Mouse (Mus musculus) retina, embryonic 14.5 days (tissue): ENCODE measurements around the gene Gm17334.

Experiments
- DNase-seq: peaks from one replicate; pipeline ENCODE4 v3.0.0-alpha.2; 2015; ENCODE audit warnings: low spot score

Gene Gm17334

DNA sequence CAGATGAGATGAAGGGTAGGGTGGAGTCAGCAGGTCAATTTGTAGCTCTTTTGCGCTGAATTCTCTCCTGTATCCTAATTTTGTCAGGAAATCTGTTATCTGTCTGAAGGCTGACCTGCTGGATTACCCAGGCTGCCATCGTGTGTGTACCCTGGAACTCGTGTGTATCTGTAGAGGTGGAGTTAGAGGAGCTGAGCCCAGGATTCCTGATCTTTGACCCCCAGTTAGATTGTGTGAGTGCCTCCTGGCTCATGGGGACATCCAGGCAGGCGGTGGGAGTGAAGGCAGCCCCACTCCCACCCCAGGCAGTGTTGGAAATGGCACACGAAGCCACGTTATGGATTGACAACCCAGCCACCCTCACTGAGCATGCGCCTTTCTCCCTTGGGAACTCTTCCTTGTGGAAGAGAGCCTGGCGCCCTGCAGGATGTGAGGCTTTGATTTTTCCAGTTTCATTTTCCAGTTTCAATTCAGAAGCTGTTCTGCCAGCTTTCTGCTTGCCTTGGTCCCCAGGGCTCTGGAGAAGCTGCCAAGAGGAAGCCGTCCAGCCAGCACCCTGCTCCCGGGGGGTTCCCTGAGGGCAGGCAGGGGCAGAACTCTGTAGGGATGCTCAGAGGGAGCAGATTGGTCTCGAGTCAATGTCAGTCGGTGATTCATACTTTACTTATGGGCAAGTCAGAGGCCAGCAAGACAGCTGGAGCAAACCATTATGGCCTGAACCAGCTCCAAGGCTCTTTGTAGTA is 23.6 kb upstream of the Gm17334 start:
- DNase-seq, result no peak

DNA sequence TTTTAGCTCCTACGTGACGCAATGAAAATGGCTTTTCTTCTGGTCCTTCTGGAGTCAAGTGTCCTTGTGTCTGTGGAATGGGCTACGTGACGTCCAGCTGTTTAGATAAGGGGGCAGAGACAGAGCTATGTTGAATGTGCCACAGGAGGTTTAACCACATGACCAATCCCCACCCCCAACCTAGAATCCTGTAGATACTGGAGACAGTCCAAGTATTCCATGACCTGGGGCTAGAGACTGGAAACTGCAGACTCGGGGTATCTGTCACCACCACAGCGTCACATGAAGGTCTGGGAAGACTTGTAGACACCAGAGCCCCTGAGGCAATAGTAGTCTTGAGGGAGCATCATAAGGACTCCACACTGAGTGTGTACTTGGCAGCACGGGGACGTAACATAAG is 22.8 kb upstream of the Gm17334 start:
- no peak for DNase-seq

DNA sequence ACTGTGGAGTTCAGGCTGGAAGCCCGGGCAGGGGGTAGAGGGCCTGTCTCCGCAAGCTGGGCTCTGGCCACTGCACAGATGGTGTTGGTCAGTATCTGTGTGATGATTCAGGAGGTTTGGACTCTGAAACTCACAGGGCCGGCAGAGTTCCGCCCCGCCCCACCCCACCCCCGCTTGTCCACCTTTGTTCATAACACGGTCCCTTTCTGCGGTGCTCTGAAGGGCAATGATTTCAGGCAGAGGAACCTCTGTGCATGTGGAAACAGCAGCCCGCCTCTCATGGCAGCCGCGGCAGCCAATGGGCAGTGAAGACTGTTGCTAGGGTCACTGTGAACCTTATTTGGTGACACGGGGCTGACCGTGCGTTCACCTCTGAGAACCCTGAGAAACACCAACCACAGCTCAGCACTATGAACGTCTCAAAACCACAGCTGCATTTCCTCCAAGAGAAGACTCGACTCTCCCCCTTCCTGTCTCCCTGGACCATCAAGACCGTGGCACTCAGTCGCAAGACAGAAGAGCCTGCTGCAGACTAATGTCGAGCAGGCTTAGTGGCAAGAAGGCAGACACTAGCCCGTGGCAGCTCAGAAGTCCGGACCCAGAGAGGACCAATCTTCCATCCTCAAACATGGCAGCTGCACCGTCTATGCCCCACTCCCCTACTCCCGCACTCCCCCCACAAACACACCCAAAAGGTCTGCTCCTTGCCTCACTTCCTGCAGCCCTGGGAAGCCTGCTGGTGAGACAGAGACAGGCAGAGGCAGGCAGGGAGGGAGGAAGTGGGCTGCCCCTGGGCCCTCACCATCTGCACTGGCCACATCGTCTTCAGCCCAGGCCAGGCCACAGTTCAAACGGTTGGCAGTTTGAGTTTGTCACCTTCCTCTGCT is 21.9 kb upstream of the Gm17334 start:
- no peak for DNase-seq

DNA sequence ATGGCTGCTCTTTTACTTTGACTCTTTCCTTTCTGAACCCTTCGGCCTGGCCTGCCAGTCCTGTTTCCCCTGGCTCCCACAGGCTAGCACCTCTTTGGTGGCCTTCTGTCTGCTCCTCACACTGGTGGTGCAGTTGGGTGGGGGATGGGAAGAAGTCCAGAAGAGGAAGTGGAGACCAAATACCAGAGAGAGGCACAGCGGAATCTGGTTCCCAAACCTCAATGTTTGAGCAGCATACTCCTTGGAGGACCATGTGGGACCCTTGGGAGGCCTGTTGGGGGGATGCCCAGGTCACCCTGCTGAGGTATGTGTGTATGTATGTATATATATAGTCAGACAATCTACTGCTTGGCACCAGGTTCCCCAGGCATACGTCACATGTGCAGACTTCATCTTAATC is 21.0 kb upstream of the Gm17334 start:
- DNase-seq, result no peak

DNA sequence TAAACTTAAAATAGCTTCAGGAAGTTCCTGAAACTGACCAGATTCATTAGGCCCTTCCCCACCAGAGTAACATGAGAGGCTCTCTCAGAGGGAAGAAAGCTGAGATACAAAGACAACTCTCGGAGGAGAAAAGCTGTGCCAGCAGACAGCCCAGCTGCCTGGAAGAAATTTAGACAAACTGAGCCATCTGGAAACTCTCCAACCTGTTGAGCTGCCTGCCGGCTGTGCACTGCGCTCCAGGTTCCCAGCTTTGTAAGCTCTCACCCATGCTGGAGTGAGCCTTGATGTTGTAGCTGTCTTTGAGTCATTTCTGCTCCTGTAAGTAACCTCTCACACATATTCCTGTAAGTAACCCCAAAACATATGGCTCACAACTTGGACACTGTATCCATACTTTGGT is 20.0 kb upstream of the Gm17334 start:
- DNase-seq, result no peak

DNA sequence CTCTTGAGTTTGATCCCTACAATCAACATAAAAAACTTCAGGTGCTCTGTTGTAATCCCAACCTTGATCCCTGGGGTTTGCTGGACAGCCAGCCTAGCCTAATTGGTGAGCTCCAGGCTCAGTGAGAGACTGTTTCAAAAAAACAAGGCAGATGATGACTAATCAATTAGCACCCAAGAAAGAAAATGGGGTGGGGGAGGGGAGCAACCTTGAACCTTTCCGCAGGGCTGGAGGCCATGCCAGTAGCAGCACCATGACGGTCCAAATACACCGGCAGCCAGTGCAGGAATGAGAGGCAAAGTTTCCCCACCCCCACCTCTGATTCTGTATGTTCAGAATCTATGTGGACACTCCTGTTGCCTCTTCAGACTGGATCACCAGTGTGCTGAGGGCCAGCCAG is 16.3 kb upstream of the Gm17334 start:
- no peak for DNase-seq

DNA sequence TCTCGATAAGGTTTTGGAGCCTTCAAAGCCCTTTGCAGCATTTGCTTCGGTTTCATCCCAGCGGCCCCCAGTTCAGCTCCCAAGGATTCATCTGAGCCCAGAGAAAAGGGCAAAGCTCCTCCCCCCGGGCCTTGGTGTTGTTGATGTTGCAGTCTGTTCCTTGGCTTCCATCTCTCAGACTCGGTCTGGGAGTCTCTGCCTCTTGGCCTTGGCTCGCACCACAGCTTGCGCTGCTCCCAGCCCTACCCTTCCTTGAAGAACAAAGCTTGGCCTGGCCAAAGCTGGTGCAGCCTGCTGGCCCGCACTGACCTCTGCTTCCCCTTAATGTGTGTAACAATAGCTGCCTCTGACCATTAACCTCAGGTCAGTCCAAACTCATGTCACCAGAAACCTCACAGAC is 15.2 kb upstream of the Gm17334 start:
- no peak for DNase-seq

DNA sequence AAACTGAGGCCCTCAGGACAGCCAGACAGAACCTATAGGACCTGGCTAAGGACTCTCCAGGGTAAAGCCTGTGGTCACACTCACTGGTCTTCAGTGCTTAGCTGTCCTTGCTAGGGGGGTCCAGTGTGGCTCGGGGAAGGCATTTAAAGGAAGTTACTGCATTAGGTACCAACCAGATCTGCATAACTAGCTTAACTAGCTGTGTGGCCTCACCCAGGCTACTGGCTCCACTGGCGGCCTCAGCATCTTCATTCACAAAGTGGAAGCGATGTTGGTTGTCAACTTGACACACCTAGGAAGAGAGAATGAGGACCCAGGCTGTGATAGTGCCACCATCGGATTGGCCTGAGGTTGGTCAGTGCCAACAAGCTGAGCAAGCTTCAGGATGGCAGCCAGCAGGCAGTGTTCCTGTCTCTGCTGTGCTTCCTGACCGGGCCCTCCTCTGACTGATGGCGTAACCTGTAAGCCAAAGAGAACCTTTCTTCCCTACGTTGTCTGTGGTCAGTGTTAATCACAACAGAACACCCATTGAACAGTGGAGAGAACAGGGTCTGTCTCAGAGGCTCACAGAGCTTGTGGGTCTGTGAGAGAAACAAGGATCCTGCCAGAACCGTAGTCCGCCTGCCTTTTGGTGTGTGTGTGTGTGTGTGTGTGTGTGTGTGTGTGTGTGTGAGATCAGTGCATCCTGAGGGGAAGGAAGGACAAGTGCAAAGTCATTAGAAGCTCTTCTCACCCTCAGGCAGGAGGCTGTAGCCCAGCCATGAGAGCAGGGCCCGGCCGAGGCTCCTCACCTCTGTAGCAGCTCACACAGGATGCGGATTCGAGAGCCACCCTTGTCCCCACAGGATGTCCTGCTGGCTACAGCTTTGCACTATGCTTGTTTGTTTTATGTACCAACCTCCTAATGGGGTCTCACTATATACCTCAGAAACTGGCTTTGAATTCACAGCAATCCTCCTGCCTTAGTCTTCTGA is 13.4 kb upstream of the Gm17334 start:
- no peak for DNase-seq

DNA sequence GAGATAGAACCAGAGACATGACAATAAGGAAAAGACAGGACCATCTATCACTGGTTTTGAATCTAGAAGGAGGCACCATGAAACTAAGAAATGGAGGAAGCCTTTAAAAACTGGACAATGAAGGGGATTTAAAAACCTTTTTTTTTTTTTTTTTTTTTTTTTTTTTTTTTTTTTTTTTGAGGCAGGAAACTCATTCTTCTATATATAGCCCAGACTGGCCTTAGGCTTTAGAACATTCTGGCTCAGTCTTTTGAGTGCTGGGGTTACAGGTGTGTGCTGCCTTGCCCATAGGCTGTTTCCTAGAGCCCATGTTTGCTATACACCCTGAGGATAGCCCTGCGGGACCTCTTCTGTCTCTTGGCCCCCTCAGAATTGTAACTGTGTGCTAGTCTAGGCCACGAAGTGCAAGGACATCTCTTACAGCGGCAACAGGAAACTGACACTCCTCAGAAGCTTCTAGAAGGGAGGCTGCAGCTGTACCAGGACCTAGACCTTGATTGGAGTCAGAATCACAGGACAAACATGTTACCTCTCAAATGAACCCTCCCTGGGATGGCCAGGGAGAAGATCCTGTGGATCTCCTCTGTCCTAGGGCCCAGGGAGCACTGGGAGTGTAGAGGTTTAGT is 12.4 kb upstream of the Gm17334 start:
- DNase-seq, result no peak

DNA sequence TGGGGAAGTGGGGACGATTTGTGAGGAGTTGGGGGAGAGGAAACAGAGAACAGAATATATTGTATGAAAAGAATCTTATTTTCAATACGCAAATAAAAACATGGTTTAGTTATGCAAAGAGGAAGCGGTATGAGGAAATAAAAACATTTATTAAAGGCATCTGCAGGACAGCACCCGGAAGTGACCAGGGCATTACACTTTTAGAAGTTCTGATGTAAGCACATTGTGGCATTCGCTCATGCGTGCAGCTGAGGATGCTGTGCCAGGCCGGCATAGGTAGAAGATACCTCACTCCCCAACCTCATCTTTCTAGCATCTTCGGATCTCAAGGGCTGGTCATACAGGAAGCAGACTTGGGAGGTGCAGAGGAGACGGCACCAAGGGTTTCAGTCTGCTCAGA is 10.3 kb upstream of the Gm17334 start:
- no peak for DNase-seq

DNA sequence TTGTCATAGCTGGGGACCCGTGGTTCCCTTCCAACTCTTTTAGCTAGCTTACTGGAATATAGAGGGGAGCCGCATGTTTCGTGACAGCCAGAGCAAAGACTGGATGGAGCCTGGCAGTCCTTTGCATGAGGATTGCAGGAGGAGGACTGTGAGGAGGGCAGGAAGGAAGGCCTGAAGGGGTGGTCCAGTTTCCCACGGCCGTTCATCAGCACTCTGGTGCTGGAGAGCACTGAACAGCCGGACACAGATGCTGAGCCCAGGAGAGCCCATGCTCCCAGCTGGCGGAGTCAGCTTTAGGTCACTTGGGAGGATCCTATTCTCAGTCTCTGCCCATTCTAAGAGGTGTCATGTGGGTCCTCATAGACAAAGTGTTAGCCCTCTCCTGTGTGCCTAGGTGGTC is 9.0 kb upstream of the Gm17334 start:
- no peak for DNase-seq

DNA sequence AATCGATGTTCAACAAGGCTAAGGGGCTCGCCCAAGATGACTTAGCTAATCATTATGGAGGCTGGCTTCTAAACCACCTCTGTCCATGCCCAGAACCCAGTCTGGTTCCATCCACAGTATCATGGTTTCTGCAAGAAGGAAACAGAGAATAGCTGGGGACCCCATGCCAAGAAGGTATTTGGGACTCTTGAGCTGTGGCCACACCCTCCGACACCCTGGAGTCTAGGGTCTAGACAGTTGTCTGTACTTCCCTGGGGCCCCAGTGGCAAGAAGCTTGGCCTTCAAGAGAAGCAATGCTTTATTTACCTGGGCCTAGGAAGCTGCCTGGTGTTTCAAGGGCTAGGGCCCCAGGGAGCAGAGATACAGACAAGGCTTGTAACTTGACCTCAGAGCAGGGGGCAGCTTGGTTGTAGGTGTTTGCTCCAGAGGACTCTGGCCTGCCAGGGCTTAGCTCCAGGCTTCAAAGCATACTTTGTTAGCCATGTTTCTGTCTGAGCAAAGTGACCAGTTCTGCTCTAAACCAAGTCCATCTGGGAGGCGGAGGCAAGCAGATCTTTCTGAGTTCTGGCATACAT is 8.3 kb upstream of the Gm17334 start:
- DNase-seq, result no peak

DNA sequence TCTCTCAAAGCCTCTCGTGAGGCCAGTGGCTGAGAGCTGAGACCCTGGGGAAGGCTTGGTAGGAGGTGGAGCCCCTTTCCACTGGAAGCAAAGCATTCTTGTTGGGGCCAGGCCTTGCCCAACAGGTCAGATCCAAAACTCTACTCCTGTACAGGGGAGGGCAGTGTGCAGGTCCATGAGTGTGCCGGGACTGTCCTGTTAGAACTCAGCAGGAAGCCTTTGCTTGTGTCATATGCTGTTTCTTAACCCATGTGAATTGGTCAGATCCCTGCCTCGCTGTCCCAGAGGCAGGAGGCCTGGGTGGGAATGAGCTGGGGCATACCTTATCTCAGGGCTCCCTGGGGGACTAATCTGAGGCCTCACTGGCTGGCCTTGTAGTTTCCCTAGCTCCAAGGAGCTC is 7.3 kb upstream of the Gm17334 start:
- no peak for DNase-seq

DNA sequence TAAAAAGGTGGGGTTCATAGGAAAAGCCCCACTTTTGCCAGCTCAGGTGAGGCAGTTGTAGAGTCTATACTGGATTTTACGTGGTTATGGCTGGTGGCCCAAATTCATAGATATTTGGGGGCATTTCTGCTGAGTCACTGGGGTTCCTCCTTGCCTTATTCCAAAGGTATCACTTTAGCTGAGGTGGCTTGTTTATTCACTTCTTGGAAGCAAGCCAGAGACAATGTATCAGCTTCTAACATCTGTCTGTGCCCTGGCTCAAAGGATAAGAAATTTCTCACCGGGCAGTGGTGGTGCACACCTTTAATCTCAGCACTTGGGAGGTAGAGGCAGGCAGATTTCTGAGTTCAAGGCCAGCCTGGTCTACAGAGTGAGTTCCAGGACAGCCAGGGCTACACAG is 6.8 kb upstream of the Gm17334 start:
- no peak for DNase-seq

DNA sequence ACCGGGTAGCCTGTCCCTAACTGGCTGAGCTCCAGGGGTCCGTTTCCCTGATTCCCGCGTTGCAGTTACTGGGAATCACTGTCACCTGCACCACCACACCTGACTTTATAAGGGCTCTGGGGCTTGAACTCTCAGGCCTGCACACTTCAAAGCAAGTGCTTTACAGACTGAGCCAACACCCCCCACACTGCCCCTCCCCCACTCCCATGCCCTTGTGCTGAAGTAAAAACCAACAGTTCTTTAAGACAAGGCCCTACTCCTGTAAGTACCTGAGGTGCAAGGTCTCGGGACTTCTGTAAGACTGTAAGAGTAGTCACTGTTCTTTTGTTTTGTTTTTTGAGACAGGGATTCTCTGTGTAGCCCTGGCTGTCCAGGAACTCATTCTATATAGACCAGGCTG is 5.5 kb upstream of the Gm17334 start:
- no peak for DNase-seq

DNA sequence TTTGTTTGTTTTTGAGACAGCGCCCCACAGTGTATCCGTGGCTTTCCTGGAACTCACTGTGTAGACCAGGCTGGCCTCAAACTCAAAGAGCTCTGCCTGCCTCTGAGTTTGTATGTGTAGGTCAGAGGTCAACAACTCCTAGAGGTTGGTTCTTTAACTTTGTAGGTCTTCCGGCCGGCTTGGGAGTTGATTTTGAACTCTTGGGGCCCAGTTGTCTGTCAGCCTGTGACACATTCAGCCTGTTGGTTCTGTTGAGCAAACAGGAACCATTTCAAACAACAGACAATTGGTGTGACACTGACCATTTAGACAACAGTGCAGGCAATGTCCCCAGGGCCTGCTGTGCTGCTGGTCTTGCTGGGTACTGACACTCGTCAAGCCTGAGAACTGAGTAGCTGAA is 4.7 kb upstream of the Gm17334 start:
- DNase-seq, result no peak

DNA sequence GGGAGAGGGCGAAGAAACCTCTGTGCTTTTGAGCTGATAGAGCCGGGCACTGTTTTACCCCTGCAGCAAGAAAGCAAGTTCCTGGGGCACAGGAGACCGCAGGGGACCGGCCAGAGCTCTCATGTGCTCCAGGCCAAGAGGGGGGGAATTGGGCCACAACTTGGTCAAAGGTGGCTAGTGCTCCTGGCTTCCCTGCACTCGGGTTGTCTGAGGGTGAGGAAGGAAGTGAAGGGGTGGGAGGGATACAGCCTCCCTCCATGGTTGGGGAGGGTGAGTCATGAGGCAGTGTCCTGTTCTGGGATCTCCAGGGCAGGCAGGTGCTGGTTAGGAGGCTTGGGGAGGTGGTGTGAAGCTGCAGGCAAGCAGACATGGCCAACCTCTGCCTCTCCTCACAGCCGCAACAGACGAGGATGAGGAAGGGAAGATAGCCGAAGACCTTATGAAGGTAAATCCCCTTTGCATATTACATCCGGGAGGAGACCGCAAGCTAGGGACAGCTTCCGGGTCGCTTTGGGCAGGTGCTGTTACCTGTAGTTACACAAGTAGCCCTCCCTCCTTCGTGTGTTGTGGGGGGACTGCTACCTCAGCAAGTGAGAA is 1.8 kb upstream of the Gm17334 start:
- DNase-seq, result no peak

DNA sequence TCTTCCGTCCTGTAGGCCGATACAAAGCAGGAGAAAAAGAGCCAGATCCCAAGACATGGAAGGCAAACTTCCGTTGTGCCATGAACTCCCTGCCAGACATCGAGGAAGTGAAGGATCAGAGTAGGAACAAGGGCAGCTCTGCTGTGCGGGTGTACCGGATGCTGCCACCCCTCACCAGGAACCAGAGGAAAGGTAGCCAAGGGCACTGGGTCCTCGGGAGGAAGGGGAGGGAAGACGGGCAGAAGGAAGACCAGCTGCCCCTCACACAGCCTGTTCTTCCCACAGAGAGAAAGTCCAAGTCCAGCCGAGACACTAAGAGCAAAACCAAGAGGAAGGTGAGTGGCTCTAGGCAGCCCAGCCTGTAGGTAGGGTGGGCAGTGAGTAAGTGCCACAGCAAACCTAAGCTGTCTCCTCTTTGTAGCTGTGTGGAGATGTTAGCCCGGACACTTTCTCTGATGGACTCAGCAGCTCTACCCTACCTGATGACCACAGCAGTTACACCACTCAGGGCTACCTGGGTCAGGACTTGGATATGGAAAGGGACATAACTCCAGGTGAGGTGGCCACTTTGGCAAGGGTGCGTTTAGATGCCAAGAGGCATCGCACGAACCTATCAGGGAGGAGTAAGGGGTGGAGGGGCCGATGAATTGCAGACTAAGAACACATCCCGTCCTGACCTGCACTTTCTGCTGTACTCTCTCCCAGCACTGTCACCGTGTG is 814 bp upstream of the Gm17334 start:
- no peak for DNase-seq

DNA sequence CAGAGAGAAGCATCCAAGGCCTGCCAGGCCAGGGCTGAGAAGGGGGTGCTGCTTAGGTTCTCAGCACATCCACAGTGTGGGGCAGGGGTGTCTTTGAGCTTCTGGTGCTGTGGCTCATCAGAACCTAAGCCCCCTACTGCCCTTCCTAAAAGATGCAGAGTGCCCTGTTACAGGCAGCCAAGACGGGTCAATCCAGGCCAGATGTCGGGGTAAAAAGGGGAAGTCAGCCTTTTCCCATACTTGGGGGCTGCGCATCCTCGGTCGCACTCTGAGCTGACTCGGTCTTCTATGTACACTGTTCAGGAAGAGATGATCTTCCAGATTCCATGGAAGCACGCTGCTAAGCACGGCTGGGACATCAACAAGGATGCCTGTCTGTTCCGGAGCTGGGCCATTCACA is 451 bp downstream of the Gm17334 start:
- DNase-seq, result no peak

DNA sequence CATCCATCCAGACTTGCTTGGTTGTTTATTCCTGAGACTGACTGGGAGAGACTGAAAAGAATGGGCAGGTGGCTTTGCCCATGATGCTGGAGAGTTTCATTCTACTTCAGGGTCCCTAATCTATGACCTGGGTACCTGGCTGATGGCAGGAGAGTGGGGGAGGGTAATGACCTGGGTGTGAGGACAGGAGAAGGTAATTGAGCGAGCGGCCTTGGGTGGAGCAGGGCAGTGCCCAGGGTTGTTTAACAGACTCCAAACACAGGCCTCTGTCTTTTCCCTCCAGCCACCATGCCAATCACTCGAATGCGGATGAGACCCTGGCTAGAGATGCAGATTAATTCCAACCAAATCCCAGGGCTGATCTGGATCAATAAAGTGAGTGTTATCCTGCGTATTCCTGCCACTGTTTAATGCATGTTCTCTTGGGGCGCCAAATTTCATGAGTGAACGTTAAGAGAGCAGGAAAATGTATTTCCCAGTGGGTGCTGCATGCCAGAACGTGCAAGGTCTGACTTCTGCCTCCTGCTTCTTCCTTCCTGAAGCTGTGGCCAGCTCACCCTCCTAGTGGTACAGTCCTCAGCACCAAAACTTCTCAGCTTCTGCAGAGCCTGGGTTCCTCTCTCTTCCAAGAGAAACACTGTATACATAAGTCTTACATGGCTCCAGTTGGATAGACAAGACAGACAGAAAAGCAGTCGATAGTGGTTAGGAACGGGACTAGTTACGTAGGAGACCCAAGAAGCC is 1.8 kb downstream of the Gm17334 start:
- DNase-seq, result no peak
